Mouse (Mus musculus): Measurements from ENCODE around the gene Clk2.
A peak's percentile ranks its signal among the peaks of the same experiment; 100 is the strongest.
"Not testable (repeated sequence)": the region's sequence is repeated elsewhere in the genome, so short reads cannot be mapped to it uniquely, and the experiment has no call there.

Gene Clk2

DNA sequence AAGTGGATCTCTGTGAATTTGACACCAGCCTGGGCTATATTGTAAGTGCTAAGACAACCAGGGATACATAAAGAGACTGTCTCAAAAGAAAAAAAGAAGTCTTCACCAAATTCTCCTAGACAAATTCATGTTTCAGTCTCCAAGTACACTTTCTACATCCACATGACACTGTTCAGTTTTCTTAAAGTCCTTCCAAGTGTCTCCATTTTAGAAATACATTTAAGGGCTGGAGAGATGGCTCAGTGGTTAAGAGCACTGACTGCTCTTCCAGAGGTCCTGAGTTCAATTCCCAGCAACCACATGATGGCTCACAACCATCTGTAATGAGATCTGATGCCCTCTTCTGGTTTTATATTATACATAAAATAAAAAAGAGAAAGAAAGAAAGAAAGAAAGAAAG, 3.4 kb upstream of the Clk2 start:
- DNase-seq = not testable (repeated sequence)

DNA sequence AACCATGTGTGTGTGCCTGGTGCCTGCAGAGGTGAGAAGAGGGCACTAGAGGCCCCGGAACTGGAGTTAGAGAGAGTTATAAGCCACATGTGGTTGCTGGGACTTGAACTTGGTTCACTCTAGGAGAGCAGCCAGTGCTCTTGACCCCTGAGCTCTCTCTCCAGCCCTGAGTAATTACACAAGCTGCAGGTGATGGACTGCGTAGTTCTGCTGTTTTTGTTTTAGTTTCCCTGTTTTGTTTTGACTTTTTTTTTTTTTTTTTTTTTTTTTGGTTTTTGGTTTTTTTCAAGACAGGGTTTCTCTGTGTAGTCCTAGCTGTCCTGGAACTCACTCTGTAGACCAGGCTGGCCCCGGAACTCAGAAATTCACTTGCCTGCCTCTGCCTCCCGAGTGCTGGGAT, 2.8 kb upstream of the Clk2 start:
- DNase-seq = no peak

- DNase-seq = no peak
These were observed 1.5 kb upstream of the Clk2 start for GRCm38 (mm10) chr3:89163123-89163522.

DNA sequence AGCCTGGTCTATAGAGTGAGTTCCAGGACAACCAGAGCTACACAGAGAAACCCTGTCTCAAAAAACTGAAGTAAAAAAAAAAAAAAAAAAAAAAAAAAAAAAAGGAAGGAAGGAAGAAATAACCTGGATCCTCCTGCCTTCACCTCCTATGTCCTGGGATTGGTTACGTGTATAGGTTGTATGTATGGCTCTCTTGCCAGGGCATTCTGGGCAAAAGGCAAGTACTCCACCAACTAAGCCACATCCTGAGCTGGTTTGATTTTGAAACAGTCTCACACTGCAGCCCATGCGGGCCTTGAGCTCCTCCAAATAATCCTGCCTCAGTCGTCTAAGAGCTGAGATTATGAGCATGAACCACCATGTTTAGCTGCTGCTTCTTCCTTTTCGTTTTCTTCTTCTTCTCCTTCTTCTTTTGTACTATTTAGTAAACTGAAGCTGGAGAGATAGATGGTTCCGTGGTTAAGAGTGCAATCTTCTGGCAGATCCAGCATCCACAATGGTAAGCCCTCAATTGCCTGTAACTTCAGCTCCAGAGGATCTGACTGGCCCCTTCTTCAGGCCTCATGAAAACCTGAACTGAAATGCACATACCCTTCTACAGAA, 851 bp upstream of the Clk2 start:
- DNase-seq = no peak

DNA sequence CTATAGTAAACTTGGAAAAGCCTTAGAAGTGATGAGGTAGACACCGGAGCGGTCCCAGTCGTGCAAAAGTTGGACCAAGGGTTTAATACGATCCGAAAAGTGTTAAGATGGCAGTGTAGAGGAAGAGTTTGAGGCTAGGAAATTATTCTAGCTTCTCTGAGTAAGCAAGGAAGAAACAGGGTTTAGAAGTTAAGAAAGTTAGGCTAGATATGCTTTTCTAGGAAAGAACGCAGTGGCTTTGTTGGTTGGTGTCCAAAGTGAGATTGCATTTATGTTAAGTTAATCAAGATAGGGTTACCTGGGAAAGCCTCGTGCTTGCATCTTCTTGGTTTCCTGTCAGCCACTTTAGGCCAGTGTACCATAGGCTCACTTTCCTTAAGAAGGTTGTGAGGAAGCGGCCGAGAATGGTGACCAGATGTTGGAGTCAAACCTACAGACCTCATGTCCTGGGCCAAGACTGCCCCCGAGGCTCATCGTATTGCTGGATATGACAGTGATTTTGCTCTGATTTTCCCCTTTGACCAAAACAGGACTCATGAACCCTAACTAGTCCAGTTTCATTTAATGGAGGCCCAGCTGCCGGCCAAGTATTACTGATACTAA, 774 bp downstream of the Clk2 start:
- no peak for DNase-seq

DNA sequence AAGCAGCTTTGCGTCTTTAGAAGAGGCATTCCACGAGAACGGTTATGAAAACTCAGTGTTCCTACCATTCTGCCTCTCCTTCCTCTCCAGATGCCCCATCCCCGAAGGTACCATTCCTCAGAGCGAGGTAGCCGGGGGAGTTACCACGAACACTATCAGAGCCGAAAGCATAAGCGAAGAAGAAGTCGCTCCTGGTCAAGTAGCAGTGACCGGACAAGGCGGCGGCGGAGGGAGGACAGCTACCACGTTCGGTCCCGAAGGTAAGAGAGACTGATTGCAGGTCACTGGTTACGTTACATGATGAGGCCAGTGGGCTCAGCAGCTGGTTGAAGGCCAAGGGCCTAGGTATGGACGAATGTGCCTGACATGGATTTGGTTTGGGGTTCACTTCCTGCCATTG, 2.4 kb downstream of the Clk2 start:
- DNase-seq = no peak

DNA sequence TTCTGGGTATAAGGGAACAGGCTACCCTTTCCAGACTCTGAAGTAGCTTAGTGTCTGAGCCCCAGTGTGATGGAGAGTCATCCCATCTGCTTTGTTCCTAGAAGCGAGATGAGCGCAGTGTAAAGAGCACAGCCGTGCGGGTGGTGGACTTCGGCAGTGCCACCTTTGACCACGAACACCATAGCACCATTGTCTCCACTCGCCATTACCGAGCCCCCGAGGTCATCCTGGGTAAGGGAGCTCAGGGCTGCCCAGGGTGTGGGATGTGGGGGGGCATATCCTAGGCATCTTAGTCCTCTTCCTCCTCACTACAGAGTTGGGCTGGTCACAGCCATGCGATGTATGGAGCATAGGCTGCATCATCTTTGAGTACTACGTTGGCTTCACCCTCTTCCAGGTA, 10.2 kb downstream of the Clk2 start:
- DNase-seq = no peak

- DNase-seq = no peak
These were observed 10.9 kb downstream of the Clk2 start for GRCm38 (mm10) chr3:89175544-89175943.

- DNase-seq = no peak
These were observed 11.8 kb downstream of the Clk2 start for GRCm38 (mm10) chr3:89176421-89176820.

DNA sequence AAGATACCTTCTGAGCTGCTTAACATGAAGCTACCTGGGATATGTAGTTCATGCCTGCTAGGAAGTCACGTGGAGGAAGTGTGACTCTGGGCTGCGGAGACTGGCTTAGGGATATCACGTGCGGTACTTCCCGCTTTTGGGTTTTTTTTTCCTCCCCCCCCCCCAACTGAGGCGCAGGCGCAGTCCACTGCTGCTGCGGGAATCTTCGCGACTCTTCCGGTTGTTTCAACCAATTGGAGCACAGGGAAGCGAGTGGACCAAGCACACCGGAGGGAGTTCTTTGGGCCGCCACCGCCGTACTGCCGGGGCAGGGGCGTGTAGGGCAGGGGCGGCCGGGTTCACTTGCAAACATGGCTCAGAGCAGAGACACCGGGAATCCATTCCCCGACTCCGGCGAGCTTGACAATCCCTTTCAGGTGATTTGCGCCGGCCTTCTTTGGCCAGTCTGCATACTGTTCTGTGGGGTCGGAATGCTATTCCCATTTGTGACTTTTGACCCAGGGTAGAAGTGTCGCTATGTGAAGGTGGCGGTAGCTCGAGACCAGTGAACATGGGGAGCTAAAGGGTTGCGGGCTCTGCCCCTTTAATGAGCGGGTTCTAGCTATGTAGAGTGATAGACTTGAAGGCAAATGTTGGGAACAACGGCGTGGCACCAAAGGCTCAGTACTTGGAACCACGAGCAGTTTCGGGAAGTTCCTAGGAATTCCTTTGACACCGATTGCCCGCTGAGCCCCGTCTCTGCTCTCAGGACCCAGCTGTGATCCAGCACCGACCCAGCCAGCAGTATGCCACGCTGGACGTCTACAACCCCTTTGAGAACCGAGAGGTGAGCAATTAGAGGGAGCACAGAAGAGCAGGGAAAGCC, 12.9 kb downstream of the Clk2 start, which contains the start of gene Scamp3:
Gene Scamp3, plus strand, starts transcription at position 232 of the 865 bp plus-strand sequence.
- DNase-seq = peak; percentile 84

DNA sequence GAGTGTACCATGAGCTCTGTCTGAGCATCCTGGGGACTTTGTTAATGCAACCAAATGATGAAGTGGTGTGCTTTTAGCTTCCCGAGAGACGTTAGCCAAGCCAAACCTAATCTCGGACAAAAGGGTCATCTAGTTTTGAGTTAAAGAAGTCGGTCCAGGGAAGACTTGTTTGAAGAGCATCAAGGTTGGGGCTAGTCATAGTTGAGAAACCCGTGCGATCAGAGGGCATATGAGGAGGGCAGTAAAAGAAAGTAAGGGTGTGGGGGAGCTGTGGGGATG, 13.5 kb downstream of the Clk2 start:
- DNase-seq = no peak

DNA sequence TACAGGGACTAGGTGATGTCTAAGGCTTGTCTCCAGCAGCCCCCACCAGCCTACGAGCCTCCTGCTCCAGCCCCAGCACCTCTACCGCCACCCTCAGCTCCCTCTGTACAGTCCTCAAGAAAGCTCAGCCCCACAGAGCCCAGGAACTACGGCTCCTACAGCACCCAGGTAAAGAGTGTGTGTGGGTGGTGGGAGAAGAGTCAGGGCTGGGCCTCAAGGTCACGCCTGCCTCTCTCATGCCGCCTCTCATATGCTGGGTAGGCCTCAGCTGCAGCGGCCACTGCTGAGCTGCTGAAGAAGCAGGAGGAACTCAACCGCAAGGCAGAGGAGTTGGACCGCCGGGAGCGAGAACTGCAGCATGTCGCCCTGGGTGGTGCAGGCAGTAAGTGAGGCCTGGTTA, 14.5 kb downstream of the Clk2 start:
- DNase-seq = no peak

DNA sequence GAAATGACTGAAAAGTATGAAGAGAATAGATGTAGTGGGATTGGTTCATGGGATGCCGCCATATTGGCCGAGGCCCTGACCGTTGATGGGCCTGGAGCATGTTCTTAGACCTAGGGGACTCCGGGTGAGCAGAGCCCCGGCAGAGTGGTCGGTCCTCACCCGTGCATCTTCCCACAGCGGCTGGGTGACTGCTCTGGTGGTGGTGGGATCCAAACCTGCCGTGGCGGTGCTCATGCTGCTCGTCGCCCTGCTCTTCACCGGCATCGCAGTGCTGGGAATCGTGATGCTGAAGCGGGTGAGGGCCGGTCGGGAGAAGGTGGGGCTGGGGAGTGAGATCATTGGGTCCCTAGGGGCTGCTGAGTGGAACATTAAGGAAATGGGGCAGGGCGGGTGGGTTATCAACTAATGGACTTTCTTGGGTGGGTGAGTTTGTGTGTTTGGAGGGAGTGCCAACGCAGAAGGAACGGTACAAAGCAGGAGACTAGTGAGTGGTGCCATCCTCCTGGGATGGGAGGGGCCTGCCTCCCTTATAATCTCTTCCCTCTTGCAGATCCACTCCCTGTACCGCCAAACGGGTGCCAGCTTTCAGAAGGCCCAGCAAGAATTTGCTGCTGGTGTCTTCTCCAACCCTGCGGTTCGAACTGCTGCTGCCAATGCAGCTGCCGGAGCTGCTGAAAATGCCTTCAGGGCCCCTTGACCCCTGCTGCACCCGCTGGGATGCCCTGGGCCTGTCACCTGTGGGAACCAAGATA, 17.3 kb downstream of the Clk2 start:
- DNase-seq = no peak

GRCm38 (mm10) chr3:89182531-89183057, 18.0 kb downstream of the Clk2 start:
- no peak for DNase-seq

GRCm38 (mm10) chr3:89183058-89183958, 18.7 kb downstream of the Clk2 start, which contains the start of gene Fam189b:
Gene Fam189b, plus strand, starts transcription at chr3:89183143.
- peak; percentile 78 for DNase-seq

- DNase-seq = no peak
These were observed 19.3 kb downstream of the Clk2 start for GRCm38 (mm10) chr3:89183959-89184315.

DNA sequence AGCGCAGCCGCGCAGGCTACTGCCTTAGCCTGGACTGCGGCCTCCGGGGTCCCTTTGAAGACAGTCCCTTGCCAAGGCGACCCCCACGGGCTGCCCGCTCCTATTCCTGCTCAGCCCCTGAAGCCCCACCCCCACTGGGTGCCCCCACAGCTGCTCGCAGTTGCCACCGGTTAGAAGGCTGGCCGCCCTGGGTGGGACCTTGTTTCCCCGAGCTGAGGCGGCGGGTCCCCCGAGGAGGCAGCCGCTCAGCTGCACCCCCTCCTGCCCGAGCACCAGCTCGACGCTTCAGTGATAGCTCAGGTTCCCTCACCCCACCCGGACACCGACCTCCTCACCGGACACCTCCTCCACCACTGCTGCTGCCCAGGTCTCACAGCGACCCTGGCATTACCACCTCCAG, 22.6 kb downstream of the Clk2 start:
- DNase-seq = no peak

- no peak for DNase-seq
These were observed 23.3 kb downstream of the Clk2 start for GRCm38 (mm10) chr3:89187690-89188477.

DNA sequence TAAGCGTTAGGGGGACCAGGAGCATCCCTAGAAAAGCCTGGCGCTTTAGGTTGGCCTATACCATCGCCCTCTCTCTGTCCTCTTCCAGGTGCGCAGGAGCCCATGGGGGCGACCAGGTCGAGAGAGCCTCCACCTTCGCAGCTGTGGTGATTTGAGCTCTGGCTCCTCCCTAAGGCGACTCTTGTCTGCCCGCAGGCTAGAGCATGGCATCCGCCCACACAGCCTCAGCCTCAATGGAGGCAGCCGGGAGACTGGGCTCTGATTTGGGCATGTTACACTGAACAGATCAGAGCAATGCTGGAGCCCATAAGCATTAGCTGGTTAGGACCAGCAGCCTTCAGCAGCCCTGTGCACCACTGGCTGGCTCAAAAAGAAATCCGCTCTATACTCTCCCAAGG, 23.9 kb downstream of the Clk2 start:
- DNase-seq = no peak

- DNase-seq = no peak
These were observed 25.8 kb downstream of the Clk2 start for GRCm38 (mm10) chr3:89190436-89190835.

DNA sequence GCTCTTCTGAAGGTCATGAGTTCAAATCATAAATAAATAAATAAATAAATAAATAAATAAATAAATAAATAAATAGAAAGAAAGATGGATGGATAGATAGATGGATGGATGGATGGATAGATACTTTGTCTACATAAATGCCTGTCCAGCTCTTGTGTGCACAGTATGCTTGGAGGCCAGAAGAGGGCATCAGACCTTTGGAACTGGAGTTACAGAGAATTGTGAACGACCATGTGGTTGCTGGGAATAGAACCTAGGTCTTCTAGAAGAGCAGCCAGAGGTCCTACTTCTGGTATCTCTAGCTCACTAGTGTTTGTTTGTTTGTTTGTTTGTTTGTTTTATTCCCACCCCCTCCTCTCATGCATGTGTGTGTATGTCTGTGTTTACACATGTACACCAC, 28.8 kb downstream of the Clk2 start:
- no peak for DNase-seq

All from kidney, adult 18-20 months (tissue).